Mouse (Mus musculus) cerebellum, postnatal 10 days (tissue): ENCODE data around the gene Gpr88.
A peak's percentile ranks its signal among the peaks of the same experiment; 100 is the strongest.

Experiments
- DNase-seq, 2 experiments: peaks; one replicate each; pipeline ENCODE4 v3.0.0; 2021; ENCODE audit warnings: mixed read lengths in 2 of 2

Gene Gpr88

DNA sequence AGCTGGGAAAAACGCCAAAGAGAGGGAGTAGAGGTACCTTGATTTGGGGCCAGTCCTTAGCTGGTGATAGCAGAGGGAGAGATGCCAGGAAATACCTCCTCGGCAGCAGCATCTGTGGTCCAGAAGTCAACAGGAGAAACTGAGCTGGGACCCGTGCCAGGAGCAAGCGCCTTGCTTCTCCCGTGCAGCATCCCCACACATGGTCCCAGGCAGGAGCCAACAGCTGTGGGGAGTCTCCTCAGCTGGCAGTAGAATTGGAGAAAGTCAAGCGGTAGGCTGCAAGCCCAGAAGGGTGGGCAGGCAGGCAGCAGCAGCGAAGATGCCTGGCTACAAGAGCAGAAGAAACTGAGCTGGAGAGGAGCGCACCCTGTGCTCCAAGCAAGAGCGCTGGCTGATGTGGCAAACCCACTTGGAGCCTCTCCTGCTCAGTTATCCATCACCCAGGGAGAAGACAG lies at the start of gene Gpr88:
TSS of gene Gpr88 (minus strand) at position 427 of the 455 bp plus-strand sequence.
- DNase-seq = peak; percentile 90 to 95

- DNase-seq = no peak
Measured at GRCm38 (mm10) chr3:116302581-116302980, 49.3 kb upstream of the Gpr88 start.

GRCm38 (mm10) chr3:116301754-116302153 lies 48.5 kb upstream of the Gpr88 start:
- DNase-seq = no peak

DNA sequence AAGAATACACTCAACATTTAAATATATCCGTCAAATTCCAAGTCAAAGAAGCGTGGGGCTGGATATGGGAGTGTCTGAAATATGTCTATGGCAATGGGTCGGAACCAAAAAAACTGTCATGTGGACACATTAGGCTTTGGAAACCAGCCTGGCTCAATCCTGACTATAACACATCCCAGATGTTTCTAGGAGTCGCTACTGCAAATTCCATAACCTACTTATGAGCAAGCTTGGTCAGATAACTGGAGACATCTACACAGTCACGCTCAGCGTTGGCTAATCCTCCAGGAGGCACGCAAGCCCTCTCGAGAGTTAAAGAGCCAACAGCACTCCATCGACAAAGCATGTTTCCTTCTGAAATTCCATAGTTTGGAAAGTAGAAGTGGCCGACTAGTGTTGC lies 45.4 kb upstream of the Gpr88 start:
- no peak for DNase-seq

- no peak for DNase-seq
Measured at GRCm38 (mm10) chr3:116298003-116298402, 44.7 kb upstream of the Gpr88 start.

DNA sequence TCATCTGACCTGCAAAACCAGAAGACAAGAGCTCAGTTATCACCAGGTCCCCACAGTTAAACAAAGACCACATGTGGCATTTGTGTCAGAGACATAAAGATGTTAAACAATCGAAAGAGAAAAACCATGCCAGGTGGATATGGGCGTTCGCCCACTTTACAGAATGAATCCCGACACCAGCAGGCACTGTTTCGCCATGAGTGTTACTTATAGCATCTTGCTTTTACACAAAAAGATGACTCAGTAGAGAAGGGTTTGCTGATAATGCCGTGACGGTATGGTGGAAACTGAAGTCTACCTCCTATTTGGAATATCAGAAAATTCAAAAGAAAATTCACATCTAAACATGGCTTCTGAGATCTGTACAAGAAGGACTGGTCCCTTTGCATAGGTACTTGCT lies 43.9 kb upstream of the Gpr88 start:
- no peak for DNase-seq

GRCm38 (mm10) chr3:116290041-116290815 lies 36.9 kb upstream of the Gpr88 start:
- no peak for DNase-seq

GRCm38 (mm10) chr3:116288833-116289232 lies 35.5 kb upstream of the Gpr88 start:
- no peak for DNase-seq

DNA sequence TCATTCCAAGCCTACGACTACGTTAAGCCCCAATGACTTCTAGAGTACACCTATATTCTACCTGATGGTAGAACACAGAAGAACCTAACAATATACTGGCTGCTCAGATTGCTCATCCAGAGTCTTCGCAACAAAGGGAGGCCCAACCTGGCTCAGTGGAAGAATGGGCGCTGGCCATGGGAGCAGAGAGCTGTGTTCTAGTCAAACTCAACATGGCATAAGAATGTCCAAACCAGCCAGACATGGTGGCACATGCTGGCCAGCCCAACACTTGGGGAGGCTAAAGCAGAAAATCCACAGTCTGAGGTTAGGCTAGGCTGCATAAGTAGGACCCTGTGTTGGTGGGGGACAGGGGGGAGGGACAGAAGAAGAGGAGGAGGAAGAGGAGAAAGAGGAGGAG lies 31.4 kb upstream of the Gpr88 start:
- no peak for DNase-seq

- no peak for DNase-seq
Measured at GRCm38 (mm10) chr3:116283996-116284395, 30.7 kb upstream of the Gpr88 start.

DNA sequence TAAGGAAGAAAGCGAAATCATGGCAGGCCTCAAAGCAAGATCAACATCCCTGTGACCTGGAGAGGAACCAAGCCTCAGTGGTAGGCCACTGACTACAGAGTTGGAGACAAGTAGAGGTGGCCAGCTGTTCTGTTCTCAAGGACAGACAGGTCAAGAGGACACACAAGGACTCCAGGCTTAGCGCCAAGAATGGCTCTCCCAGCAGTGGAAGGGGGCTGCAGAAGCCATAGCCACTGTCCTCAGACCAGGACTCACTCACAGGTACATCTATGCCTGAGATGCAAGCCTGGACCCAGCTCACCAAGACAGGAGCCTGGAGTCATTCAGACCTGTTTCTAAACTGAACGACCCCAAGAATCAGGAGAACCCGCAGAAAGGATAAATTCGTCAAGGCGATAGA lies 28.4 kb upstream of the Gpr88 start:
- DNase-seq = peak; percentile 16 to 25

GRCm38 (mm10) chr3:116277146-116277545 lies 23.8 kb upstream of the Gpr88 start:
- DNase-seq = no peak

DNA sequence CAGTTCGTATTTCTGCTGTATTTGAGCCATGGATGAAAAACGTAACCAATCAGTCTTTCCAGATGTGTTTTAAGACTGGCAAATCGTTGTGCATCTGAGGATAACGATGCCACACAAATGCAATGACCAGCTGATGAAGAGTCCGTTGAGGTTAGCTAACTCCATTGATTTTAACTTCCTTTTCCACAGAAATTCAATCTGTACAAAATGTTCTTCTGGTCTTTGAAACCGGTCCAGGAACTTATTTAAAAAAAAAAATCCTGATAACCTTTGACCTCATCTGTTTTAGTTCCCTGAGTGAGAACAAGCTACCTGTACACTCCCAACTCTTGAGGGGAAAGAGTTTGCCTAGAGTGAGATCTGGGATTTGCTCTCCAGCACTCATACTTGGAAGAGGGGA lies 18.4 kb upstream of the Gpr88 start:
- DNase-seq = no peak

DNA sequence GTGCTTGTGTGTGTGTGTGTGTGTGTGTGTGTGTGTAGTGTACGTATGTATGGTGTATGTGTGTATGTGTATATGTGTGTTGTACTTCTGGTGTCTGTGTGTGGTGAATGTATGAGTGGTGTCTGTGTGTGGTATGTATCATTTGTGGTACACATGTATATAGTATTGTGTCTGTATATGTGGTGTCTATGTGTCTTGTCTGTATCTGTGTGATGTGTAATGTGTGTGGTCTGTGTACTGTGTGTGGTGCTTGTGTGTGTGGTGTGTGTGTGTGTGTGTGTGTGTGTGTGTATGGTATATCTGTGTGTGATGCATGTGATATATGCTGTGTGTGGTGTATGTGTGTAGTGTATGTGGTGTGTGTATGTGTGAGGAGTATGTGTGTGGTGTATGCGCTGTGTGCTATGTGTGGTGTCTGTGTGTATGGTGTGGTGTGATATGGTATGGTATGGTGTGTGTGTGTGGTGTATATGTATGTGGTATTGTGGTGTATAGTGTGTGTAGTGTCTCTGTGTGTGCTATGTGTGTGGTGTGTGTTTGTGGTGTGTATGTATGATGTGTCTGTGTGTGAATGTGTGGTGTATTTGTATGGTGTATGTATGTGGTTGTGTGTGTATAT lies 13.8 kb upstream of the Gpr88 start:
- DNase-seq = no peak

- no peak for DNase-seq
Measured at GRCm38 (mm10) chr3:116266360-116266759, 13.1 kb upstream of the Gpr88 start.

DNA sequence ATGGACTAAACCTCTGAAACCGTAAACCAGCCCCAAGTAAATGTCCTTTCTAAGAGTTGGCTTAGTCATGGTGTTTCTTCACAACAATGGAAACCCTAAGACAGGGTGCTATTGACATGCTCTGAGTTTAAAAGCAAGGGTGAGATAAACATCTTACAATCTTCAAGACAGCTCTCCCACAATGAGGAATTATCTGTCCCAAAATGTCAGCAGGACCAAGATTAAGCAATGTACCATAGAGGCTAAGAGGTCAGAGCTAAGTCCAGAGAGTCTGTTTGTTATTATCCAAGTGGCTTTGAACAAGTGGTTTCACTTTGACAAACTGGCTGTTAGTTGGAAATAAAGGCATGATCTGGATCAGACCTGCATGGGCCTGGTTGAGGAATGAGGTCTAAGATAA lies 10.7 kb upstream of the Gpr88 start:
- DNase-seq = no peak

DNA sequence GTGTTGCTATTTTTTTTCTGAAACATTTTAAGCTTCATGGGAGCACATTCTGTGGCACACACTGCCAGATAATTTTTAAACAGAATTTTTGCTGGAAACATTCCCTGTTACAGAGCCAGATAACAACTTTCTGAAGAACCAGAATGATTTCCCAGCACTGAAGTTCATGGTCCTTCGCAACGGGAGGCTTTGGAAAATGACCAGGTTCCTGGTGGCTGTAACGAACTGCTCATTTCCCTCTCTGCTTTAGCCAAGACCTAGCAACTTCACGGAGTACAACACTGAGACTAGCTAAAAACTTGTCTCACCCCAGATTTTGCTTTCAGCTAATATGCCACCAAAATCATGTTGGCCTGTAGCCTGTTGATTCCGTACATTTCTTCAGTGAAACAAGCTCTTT lies 9.8 kb upstream of the Gpr88 start:
- DNase-seq = peak; percentile 29 to 57

- DNase-seq = no peak
Measured at GRCm38 (mm10) chr3:116256104-116256503, 2.8 kb upstream of the Gpr88 start.

GRCm38 (mm10) chr3:116252255-116253040 lies 855 bp downstream of the Gpr88 start:
- peak; percentile 54 to 61 for DNase-seq

DNA sequence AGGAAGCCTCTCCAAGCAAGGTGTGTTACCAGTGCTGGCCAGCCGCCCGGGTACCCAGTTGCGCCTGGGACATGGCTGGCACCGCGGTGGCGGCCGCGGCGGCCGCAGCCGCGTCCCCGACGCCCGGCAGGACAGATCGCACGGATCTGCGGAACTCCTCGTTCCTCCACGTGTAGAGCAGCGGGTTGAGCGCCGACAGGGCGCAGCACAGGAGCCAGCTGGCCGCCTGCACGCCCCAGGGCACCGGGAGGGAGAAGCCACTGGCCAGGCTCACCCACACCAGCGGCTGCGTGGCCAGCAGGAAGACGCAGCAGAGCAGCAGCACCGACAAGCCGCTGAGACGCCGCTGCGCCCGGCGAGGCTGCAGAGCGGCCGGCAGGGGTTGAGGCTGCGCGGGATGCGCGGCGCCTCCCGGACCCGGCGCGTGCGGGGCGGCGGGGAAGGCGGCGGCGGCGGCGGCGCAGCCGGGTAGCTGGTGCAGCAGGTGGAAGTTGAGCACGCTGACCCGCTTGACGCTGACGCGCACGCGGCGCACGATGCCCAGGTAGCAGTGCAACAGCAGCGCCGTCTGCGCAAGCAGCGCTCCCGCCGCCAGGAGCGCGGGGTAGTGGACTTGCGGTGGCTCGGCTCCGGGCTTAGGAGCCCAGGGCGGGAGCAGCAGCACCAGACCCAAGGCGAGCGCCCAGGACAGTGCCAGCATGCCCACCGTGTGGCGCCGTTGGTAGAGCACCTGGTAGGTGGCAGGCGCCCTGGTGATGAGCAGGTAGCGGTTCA lies 1.6 kb downstream of the Gpr88 start:
- DNase-seq = peak; percentile 65 to 67

- DNase-seq = peak; percentile 40 to 54
Measured at GRCm38 (mm10) chr3:116249026-116249425, 4.3 kb downstream of the Gpr88 start.

DNA sequence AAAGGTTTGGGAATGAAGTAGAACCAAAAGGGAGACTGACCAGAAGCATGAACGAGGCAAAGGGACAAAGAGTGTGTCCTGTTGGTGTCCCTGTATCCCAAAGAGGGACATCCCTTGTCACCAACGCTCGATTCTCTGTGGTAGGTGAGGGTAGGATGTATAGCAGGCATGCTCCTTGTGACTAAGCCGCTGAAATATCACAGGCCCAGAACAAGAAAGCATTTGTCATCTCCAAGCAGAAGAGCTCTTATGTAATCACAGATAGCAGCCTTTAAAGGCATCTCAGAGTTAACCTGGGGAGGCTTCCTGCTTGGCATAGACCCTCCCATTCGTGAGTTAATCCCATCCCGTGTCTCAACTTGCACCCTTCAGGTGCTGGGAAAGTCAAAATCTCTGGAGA lies 8.8 kb downstream of the Gpr88 start:
- no peak for DNase-seq

DNA sequence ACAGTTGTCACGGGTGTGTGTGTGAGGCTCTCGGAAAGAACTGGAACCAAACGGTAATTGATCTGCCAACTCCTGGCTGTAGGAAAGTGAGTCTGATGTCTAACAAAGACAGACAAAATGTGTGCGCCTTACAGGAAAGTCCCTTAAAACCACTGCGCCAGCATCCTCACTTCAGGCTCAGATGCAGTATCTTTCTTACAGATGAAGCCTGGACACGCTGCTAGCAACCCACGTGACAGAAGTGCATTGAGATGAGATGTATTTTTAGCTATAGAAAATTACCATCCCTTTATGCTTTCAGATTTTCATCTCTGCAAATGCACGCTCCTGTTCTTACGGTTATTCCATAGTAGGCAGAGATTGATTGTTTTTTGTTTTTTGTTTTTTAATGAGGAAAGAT lies 10.6 kb downstream of the Gpr88 start:
- DNase-seq = no peak
